Comparison of ENCODE assay signal across 21 mouse cellular contexts in the genomic region with DNA sequence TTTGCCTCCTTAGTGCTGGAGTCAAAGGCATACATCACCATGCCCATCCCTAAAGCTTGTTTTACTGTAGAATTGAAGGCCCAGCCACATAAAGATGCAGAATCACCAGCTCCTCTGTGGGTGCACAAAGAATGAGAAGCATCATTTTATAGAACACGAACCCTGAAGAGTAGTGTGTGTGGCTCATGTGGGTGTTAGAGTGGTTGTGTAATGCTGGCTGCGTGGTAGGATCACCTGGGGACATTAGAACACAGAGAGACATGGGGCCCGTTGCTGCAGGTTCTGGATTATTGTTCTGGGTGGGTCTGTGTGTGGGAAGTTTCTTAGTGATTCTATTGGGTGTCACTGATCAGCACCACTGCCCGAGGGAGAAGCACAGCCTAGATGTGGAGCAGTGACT.
"Had no signal": no experiment of that assay in that cellular context is flagged by ENCODE, and none has a peak within 500 bp of the region (broad histone marks: within the 10 kb centered on the region; RNA-seq: fewer than 3 reads in every experiment).

No protein-coding gene starts in this region.

- H3K4me1 ChIP-seq: intestine, embryonic 15.5 days; limb, embryonic 12.5 days; limb, embryonic 15.5 days; neural tube, embryonic 12.5 days had no signal

- H3K27ac ChIP-seq: intestine, embryonic 15.5 days; limb, embryonic 12.5 days; limb, embryonic 15.5 days; liver, embryonic 14.5 days; macrophage; midbrain, embryonic 12.5 days; midbrain, embryonic 15.5 days; neural tube, embryonic 12.5 days; neural tube, embryonic 15.5 days; stomach, postnatal 0 days had no signal

- H3K4me2 ChIP-seq: intestine, embryonic 15.5 days; limb, embryonic 12.5 days; limb, embryonic 15.5 days; liver, embryonic 11.5 days; lung, embryonic 14.5 days; midbrain, embryonic 12.5 days; midbrain, embryonic 15.5 days; neural tube, embryonic 12.5 days; neural tube, embryonic 15.5 days had no signal

- H3K9ac ChIP-seq: intestine, embryonic 15.5 days; limb, embryonic 12.5 days; limb, embryonic 15.5 days; liver, embryonic 14.5 days; liver, postnatal 0 days; lung, embryonic 14.5 days; midbrain, embryonic 12.5 days; midbrain, embryonic 15.5 days; neural tube, embryonic 12.5 days; neural tube, embryonic 15.5 days had no signal

- H3K27me3 ChIP-seq: intestine, embryonic 15.5 days; limb, embryonic 12.5 days; limb, embryonic 15.5 days; midbrain, embryonic 12.5 days; midbrain, embryonic 15.5 days; neural tube, embryonic 12.5 days; neural tube, embryonic 15.5 days had no signal

- ATAC-seq: intestine, embryonic 15.5 days; liver, postnatal 0 days; lung, postnatal 0 days; midbrain, embryonic 15.5 days had no signal

- DNase-seq: kidney, adult 18-20 months; kidney, adult 9 months; kidney, postnatal 14 days; kidney, postnatal 4 days; layer of hippocampus, postnatal 36 days; liver, postnatal 0 days; lung, embryonic 14.5 days; thymus, adult 2 months; thymus, postnatal 25 days had no signal

- H3K9me3 ChIP-seq: intestine, embryonic 15.5 days; limb, embryonic 12.5 days; limb, embryonic 15.5 days; midbrain, embryonic 12.5 days; midbrain, embryonic 15.5 days; neural tube, embryonic 12.5 days; neural tube, embryonic 15.5 days had no signal

- H3K36me3 ChIP-seq: intestine, embryonic 15.5 days; limb, embryonic 12.5 days; limb, embryonic 15.5 days; midbrain, embryonic 12.5 days; midbrain, embryonic 15.5 days; neural tube, embryonic 12.5 days; neural tube, embryonic 15.5 days had no signal

- H3K4me3 ChIP-seq: intestine, embryonic 15.5 days; limb, embryonic 12.5 days; limb, embryonic 15.5 days; midbrain, embryonic 12.5 days; midbrain, embryonic 15.5 days; neural tube, embryonic 12.5 days; neural tube, embryonic 15.5 days had no signal
